Mouse (Mus musculus) bone marrow, adult 2 months (tissue): ENCODE data around the gene Cpm.

Source experiments
- CTCF ChIP-seq: fragments of 200-500 bp; IDR thresholded peaks from 2 replicates; pipeline ENCODE4 v1.5.1; 2011; ENCODE audit warnings: low read length, control low read depth; ENCODE audit not compliant: control insufficient read depth, insufficient read depth
- POLR2A ChIP-seq: fragments of 200-500 bp; IDR thresholded peaks from 2 replicates; pipeline ENCODE4 v1.6.1; 2011; ENCODE audit warnings: low read depth, mild to moderate bottlenecking, control low read depth, low read length, borderline replicate concordance; ENCODE audit not compliant: control insufficient read depth

GRCm38 (mm10) chr10:117663865-117664200 lies 34.5 kb downstream of the Cpm start:
- TF ChIP-seq CTCF (no peak), POLR2A (no peak)
